Mouse (Mus musculus): ENCODE data around the gene Pou2f1.

DNA sequence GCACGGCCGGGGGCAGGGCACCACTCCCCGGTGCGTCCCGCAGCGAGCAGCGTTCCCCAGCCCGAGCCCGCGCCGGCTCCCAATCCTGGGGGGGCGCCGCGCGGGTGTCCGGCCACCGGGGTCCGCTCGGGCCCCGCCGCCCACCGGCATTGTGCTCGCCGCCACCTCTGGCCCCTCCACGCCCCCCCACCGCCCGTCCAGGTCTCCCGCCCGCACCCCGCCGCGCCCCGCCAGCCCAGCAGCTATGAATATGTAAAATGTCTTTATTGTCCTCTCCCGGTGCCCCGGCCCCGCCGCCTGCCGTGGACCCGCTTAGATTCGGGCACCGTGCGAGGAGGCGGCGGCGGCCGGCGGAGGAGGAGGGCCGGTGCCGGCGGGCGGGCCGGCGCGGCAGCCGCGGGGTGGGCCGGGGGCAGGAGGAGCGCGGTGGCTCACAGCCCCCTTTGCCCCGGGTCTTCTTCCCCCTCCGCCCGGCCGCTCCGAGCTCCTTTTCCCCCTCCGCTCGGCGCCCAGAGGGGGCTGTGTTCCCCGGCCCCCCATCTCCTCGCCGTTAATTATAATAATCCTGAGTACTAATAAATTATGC lies 481 bp downstream of the Pou2f1 start:
- TF ChIP-seq CTCF (IDR thresholded peaks at IDR 0.05; ENCODE audit: extremely low read depth, insufficient read depth, insufficient read length, insufficient replicate concordance) (no peak), POLR2A (IDR thresholded peaks at IDR 0.05; ENCODE audit: low read depth, low read length) (no peak)
